Mouse (Mus musculus): Measurements from ENCODE around the gene Camkk2. TPM values are rescaled to one million over a fixed set of nuclear protein-coding genes. Genes with fewer than 3 reads are reported as not detected.

Camkk2 gene
- 41.9 and 52.5 TPM in 2 replicates for polyA plus RNA-seq (2012)

DNA sequence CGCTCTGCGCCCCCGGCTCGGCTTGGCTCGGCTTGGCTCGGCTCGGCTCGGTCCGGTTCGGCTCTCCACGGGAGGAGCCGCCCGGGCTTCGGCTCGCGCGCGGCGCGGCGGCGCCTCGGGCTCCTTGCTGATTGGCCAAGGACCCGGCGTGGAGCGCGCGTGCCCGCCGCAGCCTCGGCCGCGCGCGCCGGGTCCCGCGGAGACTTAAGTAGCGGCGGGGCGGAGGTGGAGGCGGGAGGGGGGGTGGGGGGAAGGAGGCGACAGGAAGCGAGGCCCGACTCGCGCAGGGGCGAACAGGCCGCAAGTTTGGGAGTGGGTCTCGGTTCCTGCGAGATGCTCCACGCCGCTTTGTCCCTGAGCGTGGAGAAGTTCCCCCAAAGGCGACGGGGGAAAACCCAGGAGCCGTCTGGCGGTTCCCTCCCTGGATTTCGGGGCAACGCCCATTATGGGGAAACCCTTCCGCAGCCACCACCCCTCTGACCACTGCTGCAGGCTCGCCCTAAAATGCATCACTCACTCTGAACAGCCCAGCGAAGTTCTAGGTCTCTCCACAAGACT lies at the start of gene Camkk2:
Gene Camkk2, minus strand, starts transcription at position 133 of the 558 bp plus-strand sequence.

DNA sequence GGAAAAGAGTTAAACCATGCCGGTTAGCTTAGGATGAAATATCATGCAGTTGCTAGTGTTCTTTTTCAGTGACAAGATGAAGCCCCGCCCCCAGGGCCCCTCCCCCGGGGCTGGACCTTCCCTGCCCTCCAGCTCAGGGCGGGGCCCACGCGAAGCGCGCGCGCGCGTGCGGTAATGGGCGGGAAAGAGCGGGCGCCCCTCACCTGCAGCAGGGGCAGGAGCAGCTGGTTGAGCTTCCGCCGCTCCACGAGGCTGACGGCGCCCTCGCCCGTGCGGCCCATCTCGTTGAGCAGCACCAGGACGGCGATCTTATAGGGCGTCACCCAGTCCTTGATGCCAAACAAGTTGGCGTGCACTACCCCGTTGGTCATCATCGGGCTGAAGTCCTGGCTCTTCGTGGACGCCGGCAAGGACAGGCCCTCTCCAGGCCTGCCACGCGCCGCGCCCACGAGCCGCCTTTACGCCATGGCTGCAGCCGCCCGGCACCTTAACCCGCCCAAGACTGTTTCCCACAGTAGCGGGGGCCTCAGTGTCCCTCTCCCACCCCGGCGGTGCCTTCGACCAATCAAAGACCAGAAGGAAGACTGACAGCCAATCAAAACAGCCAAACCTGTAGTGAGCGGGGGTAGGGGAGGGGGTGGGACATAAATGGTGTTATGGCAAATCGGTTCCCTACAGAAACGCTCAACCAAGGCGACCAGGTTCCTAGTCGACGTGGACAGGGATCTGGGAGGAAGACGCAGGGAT lies 41.7 kb upstream of the Camkk2 start, which contains the start of gene Anapc5:
Gene Anapc5, minus strand, starts transcription at position 563 of the 747 bp plus-strand sequence.

DNA sequence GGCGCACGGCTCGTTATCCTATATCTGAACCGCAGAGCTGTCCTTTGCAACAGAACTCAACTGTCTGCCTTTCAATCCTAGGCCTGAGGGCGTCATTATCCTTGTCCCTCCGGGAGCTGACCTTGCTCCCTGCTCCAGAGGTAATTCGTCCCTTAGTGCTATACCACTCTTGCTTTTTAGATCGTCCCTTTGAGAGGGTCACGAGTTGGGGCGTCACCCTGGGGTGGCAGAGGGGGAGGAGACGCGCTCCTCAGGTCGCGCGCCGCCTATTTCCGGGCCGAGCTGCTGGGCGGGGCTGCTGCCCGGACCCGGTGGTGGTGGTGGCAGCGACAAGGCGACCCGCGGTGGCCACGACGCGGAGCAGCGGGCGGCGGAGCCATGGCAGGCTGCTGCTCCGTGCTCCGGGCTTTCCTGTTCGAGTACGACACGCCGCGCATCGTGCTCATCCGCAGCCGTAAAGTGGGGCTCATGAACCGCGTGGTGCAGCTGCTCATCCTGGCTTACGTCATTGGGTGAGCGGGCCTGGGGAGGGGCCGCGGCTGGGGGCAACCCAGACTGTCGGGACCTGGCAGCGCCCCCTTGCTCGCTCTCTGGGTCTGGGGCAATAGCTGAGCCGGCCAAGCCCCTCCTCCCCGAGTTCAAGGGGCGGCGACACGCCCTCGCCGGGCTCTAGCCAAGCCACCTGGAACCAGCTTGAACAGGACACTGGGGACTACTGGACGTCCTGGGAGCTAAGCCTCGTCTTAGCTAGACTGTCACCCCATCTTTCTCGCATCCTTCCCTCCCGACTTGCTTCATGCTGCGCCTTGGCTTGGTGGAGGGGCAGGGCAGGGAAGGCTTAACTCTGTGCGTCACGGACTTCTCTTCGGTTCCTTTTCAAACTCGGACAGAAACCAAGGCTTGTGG lies 71.7 kb downstream of the Camkk2 start, which contains the start of gene P2rx4:
Gene P2rx4, plus strand, starts transcription at position 269 of the 906 bp plus-strand sequence.

Other genes with a start within 250 kb of the Camkk2 start
- gene Ift81, start 164.9 kb downstream of the Camkk2 start, polyA plus RNA-seq (2012), result 0.84 and 1.2 TPM in 2 replicates
- 0.94 and 4.6 TPM in 2 replicates for gene P2rx7, start 135.5 kb downstream of the Camkk2 start, polyA plus RNA-seq (2012)
- gene P2rx4, start 71.9 kb downstream of the Camkk2 start, polyA plus RNA-seq (2012), result 6.0 and 7.7 TPM in 2 replicates
- 247 and 256 TPM in 2 replicates for gene Anapc5, start 41.9 kb upstream of the Camkk2 start, polyA plus RNA-seq (2012)
- gene Rnf34, start 70.6 kb upstream of the Camkk2 start, polyA plus RNA-seq (2012), result 4.2 and 4.9 TPM in 2 replicates
- 87.1 and 96.1 TPM in 2 replicates for gene Kdm2b, start 210.4 kb upstream of the Camkk2 start, polyA plus RNA-seq (2012)
- 61.2 and 89.1 TPM in 2 replicates for gene Orai1, start 235.7 kb upstream of the Camkk2 start, polyA plus RNA-seq (2012)

Data from megakaryocyte-erythroid progenitor cell, adult 5 weeks (primary cell).